Mouse (Mus musculus): ENCODE measurements around the gene Rpp25l. TPM values are rescaled to one million over a fixed set of nuclear protein-coding genes. Genes with fewer than 3 reads are reported as not detected.

The Rpp25l gene
- polyA plus RNA-seq, 1 experiment from 2014 or later, result 65.9 TPM

DNA sequence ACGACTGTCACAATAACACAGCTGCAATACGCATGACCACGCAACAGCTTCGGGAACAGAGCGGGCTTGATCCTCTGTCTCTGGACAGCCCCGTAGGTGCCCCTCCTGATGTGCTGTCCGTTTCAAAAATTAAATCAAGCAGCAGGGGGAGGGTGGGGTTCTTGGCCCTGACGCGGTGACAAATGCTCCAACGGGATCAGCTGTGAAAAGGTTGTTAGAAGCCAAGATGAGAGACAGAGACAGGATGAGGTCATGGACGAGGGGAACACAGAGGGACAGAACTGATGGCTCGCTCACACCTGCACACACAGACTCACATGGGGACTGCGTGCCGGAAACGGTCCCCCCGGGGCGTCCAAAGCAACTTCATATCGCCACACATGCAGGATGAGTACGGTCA, 40.1 kb downstream of the Rpp25l start:
- no peak for ATAC-seq (ENCODE audit: low FRiP score, low read depth)
- peaks cover 29% of the 10 kb centered on the region for H3K36me3 ChIP-seq
- H3K9ac ChIP-seq, result 0 out of 2 replicates have a peak overlapping the region, but pooled peaks have one; percentile 17
- H3K4me1 ChIP-seq, result peaks cover 71% of the 10 kb centered on the region
- H3K4me3 ChIP-seq, result no peak overlapping the region
- H3K9me3 ChIP-seq, result no peaks in the 10 kb centered on the region
- WGBS, result 48% methylated on average over 19 of the region's 19 CpGs
- H3K27ac ChIP-seq, result no peak overlapping the region
- H3K4me2 ChIP-seq (replicated peaks), result no peak overlapping the region
- H3K27me3 ChIP-seq (replicated peaks), result no peaks in the 10 kb centered on the region

DNA sequence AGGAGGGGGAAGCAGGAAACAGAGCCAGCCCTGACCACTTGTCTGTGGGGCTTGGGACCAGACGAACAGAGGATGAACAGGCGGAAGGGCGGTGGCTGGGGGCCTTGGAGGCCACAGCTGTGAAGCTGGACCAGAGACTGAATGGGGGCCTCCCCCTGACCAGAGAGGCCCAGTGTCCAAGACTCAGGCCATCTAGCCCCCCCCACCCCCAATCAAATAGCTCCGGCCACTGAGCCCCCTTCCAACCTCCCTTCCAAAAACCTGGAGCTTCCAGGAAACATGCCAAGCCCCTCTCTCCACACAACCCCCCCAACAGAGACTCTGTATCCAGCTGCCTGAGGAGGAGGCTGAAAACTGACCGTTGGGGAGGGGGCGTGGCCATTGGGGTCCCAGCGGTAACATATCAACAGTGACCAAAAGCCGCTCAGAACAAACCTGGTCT, 40.8 kb downstream of the Rpp25l start:
- H3K9me3 ChIP-seq, result no peaks in the 10 kb centered on the region
- ATAC-seq (ENCODE audit: low FRiP score, low read depth), result no peak; the same call in 1 of the 2 replicates
- peaks cover 29% of the 10 kb centered on the region for H3K36me3 ChIP-seq
- H3K27me3 ChIP-seq (replicated peaks), result no peaks in the 10 kb centered on the region
- H3K4me3 ChIP-seq, result no peak overlapping the region
- H3K9ac ChIP-seq, result peak overlapping the region; percentile 35; the same call in 1 of the 2 replicates
- H3K4me1 ChIP-seq, result peaks cover 65% of the 10 kb centered on the region
- 0 out of 2 replicates have a peak overlapping the region, but pooled peaks have one; percentile 42 for H3K27ac ChIP-seq
- 0 out of 2 replicates have a peak overlapping the region, but pooled peaks have one; percentile 27 for H3K4me2 ChIP-seq (replicated peaks)
- WGBS, result 28% methylated on average over 8 of the region's 8 CpGs

DNA sequence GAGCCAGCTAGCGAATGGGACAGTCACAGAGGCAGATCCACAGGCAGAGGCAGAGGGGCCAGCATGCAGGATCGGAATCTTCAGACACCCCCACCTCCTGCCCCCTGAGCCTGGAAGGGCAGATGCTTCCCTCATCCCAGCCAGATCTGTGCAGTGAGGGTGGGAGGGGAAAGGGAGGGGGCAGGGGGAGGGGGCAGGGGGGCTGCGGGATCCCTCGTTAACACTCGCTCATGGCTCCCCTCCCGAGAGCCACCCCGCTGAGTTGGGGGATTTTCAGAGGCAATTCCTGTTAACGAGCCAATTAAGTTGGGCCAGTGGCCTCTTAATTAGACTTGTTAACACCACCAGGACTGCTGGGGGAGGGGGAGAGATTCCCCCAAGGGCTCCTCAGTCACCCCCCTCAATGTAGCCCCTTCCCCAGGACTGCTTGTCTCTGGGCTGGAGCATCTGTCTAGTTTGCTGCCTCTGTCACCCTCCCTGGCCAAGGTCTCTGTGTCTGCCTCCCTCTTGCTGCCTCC, 41.3 kb downstream of the Rpp25l start:
- no peak overlapping the region for H3K4me3 ChIP-seq
- no peaks in the 10 kb centered on the region for H3K27me3 ChIP-seq (replicated peaks)
- peak overlapping the region; percentile 35; the same call in 1 of the 2 replicates for H3K9ac ChIP-seq
- H3K27ac ChIP-seq, result 0 out of 2 replicates have a peak overlapping the region, but pooled peaks have one; percentile 42
- WGBS, result 8% methylated on average over 8 of the region's 8 CpGs
- peak overlapping the region; percentile 27; the same call in 1 of the 2 replicates for H3K4me2 ChIP-seq (replicated peaks)
- peaks cover 60% of the 10 kb centered on the region for H3K4me1 ChIP-seq
- H3K9me3 ChIP-seq, result no peaks in the 10 kb centered on the region
- H3K36me3 ChIP-seq, result peaks cover 29% of the 10 kb centered on the region
- peak; percentile 59 for ATAC-seq (ENCODE audit: low FRiP score, low read depth)

DNA sequence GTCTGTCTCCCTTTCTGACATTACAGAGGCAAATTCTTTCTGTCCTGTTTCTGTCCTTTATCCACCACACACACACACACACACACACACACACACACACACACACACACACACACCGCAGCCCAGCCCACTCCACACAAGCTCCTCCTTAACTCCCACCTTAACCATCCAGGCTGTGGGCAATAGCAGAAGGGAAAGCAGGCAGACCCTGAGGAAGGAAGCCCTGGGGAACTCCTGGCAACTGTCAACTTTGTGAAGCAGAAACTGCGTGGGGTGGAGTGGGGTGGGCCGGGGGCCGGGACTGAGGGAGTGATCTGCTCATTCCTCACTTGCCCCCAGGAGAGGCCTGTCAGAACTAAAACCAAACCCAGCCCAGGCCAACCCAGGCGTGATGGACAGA, 41.8 kb downstream of the Rpp25l start:
- 0 out of 2 replicates have a peak, but pooled peaks have one; percentile 2 for ATAC-seq (ENCODE audit: low FRiP score, low read depth)
- 0 out of 2 replicates have a peak overlapping the region, but pooled peaks have one; percentile 35 for H3K9ac ChIP-seq
- H3K36me3 ChIP-seq, result peaks cover 29% of the 10 kb centered on the region
- no peak overlapping the region for H3K4me2 ChIP-seq (replicated peaks)
- WGBS, result 49% methylated on average over 5 of the region's 5 CpGs
- peak overlapping the region; percentile 42; the same call in 1 of the 2 replicates for H3K27ac ChIP-seq
- no peaks in the 10 kb centered on the region for H3K27me3 ChIP-seq (replicated peaks)
- no peak overlapping the region for H3K4me3 ChIP-seq
- peaks cover 54% of the 10 kb centered on the region for H3K4me1 ChIP-seq
- H3K9me3 ChIP-seq, result no peaks in the 10 kb centered on the region

DNA sequence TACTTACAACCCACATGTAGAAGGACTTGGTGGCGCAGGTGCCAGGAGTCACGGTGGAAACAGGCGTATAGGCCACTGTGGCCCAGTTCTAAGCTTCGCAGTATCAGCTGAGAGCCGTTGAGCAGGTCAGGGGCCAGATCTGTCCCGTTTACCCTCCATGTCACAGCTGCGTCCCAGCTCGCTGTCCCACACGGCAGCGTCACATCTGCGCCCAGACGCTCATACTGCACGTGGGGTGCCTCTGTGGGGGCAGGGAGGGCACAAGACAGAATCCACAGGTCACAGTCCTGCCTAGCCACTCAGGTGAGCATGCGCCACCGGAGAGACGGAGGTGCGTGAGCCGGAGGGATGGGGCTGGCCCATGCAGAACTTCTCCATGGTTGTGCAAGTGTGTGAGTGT, 42.5 kb downstream of the Rpp25l start:
- Histone ChIP-seq H3K4me2 (replicated peaks) (no peak overlapping the region), H3K9me3 (no peaks in the 10 kb centered on the region), H3K36me3 (peaks cover 29% of the 10 kb centered on the region), H3K9ac (no peak overlapping the region), H3K27me3 (replicated peaks) (no peaks in the 10 kb centered on the region), H3K4me3 (no peak overlapping the region), H3K4me1 (peaks cover 48% of the 10 kb centered on the region), H3K27ac (no peak overlapping the region)
- ATAC-seq (ENCODE audit: low FRiP score, low read depth), result no peak
- 81% methylated on average over 18 of the region's 18 CpGs for WGBS

DNA sequence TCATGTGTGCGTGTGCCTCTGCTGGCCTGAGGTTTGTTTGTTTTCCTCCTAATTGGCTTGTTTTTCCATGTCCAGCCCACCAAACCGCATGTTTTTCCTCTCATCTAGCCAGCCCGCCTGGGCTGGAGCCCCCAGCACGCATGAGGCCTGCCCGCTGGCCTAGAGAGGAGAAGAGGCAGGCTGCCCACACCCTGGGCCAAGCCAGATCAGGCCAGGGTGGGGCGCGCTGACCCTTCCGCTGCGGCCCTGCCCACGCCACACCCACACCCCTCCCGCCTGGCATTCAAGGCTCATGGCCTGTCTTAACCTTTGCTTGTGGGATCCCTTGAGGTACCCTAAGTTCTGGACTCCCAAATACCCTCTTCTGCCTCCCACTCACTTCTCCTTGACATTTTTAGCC, 46.7 kb downstream of the Rpp25l start:
- 81% methylated on average over 11 of the region's 11 CpGs for WGBS
- Histone ChIP-seq H3K4me1 (peaks cover 52% of the 10 kb centered on the region), H3K27me3 (replicated peaks) (no peaks in the 10 kb centered on the region), H3K36me3 (peaks cover 39% of the 10 kb centered on the region), H3K27ac (no peak overlapping the region), H3K4me2 (replicated peaks) (no peak overlapping the region), H3K9me3 (no peaks in the 10 kb centered on the region), H3K4me3 (no peak overlapping the region), H3K9ac (no peak overlapping the region)
- no peak for ATAC-seq (ENCODE audit: low FRiP score, low read depth)

DNA sequence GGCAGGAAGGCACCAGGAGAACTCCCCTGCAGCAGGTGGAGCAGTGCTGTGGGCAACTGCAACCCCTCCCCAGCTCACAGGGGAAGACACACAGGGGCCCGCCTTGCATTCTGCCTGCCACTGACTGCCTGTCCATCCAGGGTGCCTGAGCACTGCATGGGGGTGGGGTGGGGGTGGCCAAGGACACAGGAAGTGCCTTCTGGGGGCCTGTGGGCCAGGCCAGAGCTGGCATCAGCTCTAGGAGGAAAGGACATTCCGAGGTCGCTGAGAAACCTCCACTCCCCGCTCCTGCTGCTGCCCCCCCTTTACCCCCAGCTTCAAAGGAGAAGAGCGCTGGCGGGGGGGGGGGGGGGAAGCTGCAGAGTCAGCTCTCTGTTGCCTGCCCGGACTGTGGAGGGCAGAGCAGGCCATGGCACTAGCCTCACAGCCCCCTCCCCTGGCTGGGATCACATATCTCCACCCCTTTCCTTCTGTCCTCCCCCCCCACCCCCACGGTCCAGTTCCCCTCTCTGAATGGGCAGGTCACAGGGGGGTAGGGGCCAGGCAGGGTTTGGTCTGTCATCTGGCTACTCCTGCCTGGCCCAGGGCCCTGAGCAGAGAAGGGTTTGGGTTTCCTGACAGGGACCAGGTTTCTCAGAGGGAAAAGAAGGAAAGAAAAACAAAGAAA, 48.2 kb downstream of the Rpp25l start:
- Histone ChIP-seq H3K27me3 (replicated peaks) (no peaks in the 10 kb centered on the region), H3K4me2 (replicated peaks) (peak overlapping the region; percentile 18; the same call in 1 of the 2 replicates), H3K9me3 (no peaks in the 10 kb centered on the region), H3K27ac (no peak overlapping the region), H3K36me3 (peaks cover 38% of the 10 kb centered on the region), H3K9ac (0 out of 2 replicates have a peak overlapping the region, but pooled peaks have one; percentile 17), H3K4me3 (no peak overlapping the region), H3K4me1 (peaks cover 57% of the 10 kb centered on the region)
- WGBS, result 7% methylated on average over 6 of the region's 8 CpGs
- no peak for ATAC-seq (ENCODE audit: low FRiP score, low read depth)

DNA sequence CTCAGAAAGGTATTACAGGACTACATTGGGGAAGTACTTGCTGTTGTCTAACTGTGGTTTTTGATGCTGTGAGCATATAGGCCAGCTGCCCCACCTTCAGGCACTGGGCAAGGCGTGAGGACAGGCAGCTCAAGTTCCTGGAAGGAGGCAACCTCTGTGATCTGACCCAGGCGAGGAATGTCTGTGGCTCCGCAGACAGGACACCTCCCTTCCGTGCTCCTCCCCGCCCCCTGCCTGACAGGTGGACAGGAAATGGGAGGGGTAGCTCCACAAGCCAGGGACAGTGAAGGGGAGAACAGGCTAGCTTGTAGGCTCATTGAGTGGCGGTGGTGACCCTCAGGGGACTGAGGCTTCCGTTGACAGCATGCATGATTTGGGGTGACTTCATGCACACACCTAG, 48.8 kb downstream of the Rpp25l start:
- Histone ChIP-seq H3K9me3 (no peaks in the 10 kb centered on the region), H3K27ac (no peak overlapping the region), H3K4me1 (peaks cover 63% of the 10 kb centered on the region), H3K9ac (0 out of 2 replicates have a peak overlapping the region, but pooled peaks have one; percentile 17), H3K27me3 (replicated peaks) (no peaks in the 10 kb centered on the region), H3K36me3 (peaks cover 39% of the 10 kb centered on the region), H3K4me2 (replicated peaks) (no peak overlapping the region), H3K4me3 (no peak overlapping the region)
- WGBS, result 53% methylated on average over 7 of the region's 7 CpGs
- ATAC-seq (ENCODE audit: low FRiP score, low read depth), result no peak

DNA sequence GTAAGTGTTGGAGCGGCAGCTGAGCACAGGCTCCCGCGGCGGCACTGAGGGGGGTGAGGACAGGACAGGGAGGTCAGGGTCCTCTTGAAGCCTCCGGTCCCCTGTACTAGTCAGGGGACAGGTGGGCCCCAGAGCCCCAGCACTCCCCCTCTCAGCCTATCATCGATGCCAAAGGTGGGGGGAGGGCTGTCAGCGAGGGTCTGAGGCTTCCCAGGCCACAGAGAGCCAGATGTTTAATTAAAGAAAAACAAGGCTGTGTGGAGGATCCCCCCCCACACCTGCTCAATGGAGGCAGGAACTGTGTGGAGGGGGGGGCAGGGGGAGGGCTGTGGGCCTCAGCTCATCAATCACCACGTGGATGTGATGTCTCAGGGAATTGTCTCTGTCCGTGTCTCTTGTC, 49.7 kb downstream of the Rpp25l start:
- no peak overlapping the region for H3K27ac ChIP-seq
- no peak overlapping the region for H3K9ac ChIP-seq
- H3K9me3 ChIP-seq, result no peaks in the 10 kb centered on the region
- no peaks in the 10 kb centered on the region for H3K27me3 ChIP-seq (replicated peaks)
- H3K4me2 ChIP-seq (replicated peaks), result no peak overlapping the region
- H3K36me3 ChIP-seq, result peaks cover 40% of the 10 kb centered on the region
- WGBS, result 35% methylated on average over 9 of the region's 9 CpGs
- H3K4me3 ChIP-seq, result no peak overlapping the region
- no peak for ATAC-seq (ENCODE audit: low FRiP score, low read depth)
- peaks cover 72% of the 10 kb centered on the region for H3K4me1 ChIP-seq

DNA sequence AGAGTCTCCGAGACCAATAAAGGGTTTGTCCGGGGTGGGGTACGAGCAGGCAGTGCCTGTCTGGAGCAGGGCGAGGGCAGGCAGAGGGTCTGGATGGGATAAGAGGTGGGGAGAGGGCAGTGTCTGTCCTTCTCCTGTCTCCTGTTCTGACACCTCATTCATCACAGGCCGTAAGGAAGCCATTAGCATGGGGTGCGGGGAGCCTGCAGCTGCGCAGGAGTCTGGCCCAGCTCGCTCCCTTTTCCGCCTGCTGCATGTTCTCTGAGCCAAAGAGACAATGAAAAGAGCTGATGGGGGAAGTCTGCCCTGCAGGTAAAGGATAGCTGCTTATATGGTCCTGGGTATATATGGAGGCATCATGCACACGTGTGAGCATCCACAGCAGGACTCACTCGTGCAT, 50.6 kb downstream of the Rpp25l start:
- no peak overlapping the region for H3K9ac ChIP-seq
- 58% methylated on average over 11 of the region's 11 CpGs for WGBS
- H3K36me3 ChIP-seq, result peaks cover 44% of the 10 kb centered on the region

More for the DNA sequence above, 50.6 kb downstream of the Rpp25l start:
- H3K4me3 ChIP-seq, result no peak overlapping the region
- ATAC-seq (ENCODE audit: low FRiP score, low read depth), result no peak
- H3K27me3 ChIP-seq (replicated peaks), result no peaks in the 10 kb centered on the region
- H3K9me3 ChIP-seq, result no peaks in the 10 kb centered on the region
- 0 out of 2 replicates have a peak overlapping the region, but pooled peaks have one; percentile 10 for H3K4me2 ChIP-seq (replicated peaks)
- peaks cover 78% of the 10 kb centered on the region for H3K4me1 ChIP-seq
- no peak overlapping the region for H3K27ac ChIP-seq
